Mouse (Mus musculus) lung, embryonic 14.5 days (tissue): Measurements from ENCODE around the gene Ifnb1. TPM values are rescaled to one million over a fixed set of nuclear protein-coding genes. Genes with fewer than 3 reads are reported as not detected.

Experiments
- ATAC-seq: fragments of 200-750 bp; cut with Nextera tagmentation; 2 replicates; pipeline ENCODE4 v1.8.0; 2017; ENCODE audit warnings: mild to moderate bottlenecking, moderate TSS enrichment, moderate library complexity; ENCODE audit not compliant: insufficient read depth
- DNase-seq: peaks from one replicate; pipeline ENCODE4 v3.0.0-alpha.2; 2015
- H3K27ac ChIP-seq: fragments of 300-500 bp; sonication (generic); 2 replicates; pipeline ENCODE4 v1.5.1; 2014; ENCODE audit warnings: low read depth, mild to moderate bottlenecking, moderate library complexity
- H3K27me3 ChIP-seq: fragments of 300-500 bp; sonication (generic); 2 replicates; pipeline ENCODE4 v1.6.1; 2014; ENCODE audit warnings: low read length, control low read depth; ENCODE audit not compliant: insufficient read depth
- H3K36me3 ChIP-seq: fragments of 300-500 bp; sonication (generic); 2 replicates; pipeline ENCODE4 v1.6.1; 2014; ENCODE audit warnings: control low read depth; ENCODE audit not compliant: insufficient read depth
- H3K4me1 ChIP-seq: fragments of 300-500 bp; sonication (generic); 2 replicates; pipeline ENCODE4 v1.6.1; 2014; ENCODE audit warnings: antibody characterized with exemption, control low read depth; ENCODE audit not compliant: insufficient read depth
- H3K4me2 ChIP-seq: fragments of 300-500 bp; sonication (generic); 2 replicates; pipeline ENCODE4 v1.6.1; 2014; ENCODE audit warnings: mild to moderate bottlenecking
- H3K4me3 ChIP-seq: fragments of 300-500 bp; sonication (generic); 2 replicates; pipeline ENCODE4 v1.5.1; 2014; ENCODE audit warnings: low read depth, low read length
- H3K9ac ChIP-seq: fragments of 300-500 bp; sonication (generic); 2 replicates; pipeline ENCODE4 v1.6.1; 2014
- H3K9me3 ChIP-seq: fragments of 300-500 bp; sonication (generic); 2 replicates; pipeline ENCODE4 v1.6.1; 2016; ENCODE audit warnings: low read depth, low read length, control low read depth
- CTCF ChIP-seq: IDR thresholded peaks from 2 replicates; pipeline ENCODE4 v1.5.1; 2016; ENCODE audit warnings: antibody characterized with exemption, low read depth
- WGBS: fragments of 180-500 bp; shearing (Covaris S2); extraction: QIAGEN DNeasy Blood & Tissue Kit; methylation state at CpG from one replicate; pipeline ENCODE4 v1.1.7; 2014; 5-methylcytosine and 5-hydroxymethylcytosine counted together
- polyA plus RNA-seq: library from polyadenylated mRNA; unstranded; fragments of >200 nt; fragmentation: Nextera tagmentation; extraction: Ambion mirVana; gene quantifications from 2 replicates; pipeline ENCODE4 v1.2.1, GENCODE M21; 2014

Gene Ifnb1
- polyA plus RNA-seq, 1 experiment from 2014 or later, result not detected

- no peak overlapping the region for H3K4me3 ChIP-seq
- H3K9ac ChIP-seq, result no peak overlapping the region
- H3K4me2 ChIP-seq, result no peak overlapping the region
- DNase-seq, result no peak
- H3K27ac ChIP-seq, result no peak overlapping the region
- no peak for TF ChIP-seq CTCF
- H3K9me3 ChIP-seq, result no peaks in the 10 kb centered on the region
- no peak for ATAC-seq
- H3K27me3 ChIP-seq, result no peaks in the 10 kb centered on the region
- H3K4me1 ChIP-seq, result peaks cover 5% of the 10 kb centered on the region
- 86% methylated on average over 4 of the region's 4 CpGs for WGBS
- H3K36me3 ChIP-seq, result no peaks in the 10 kb centered on the region
These were observed 8.8 kb downstream of the Ifnb1 start for GRCm38 (mm10) chr4:88513743-88514142.

DNA sequence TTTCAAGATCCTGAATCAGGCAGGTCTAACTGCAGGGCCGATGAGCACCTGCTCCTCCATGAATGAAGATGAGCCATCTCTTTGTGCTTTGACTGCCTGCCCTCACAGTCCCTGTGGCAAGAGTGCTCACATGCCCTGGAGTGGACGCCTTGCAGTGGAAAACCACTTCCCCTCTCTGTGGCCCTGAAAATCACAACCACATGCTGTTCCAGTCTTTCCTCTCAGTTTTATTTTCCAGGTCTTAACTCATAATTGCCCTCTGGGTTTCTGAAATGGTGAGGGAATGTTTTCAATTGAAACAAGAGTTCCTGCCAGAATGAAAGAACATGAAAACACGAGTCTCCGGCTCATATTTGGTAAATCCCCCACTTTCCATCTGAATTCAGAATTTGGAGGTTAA, 18.8 kb downstream of the Ifnb1 start:
- H3K9ac ChIP-seq, result no peak overlapping the region
- TF ChIP-seq CTCF, result no peak
- H3K9me3 ChIP-seq, result no peaks in the 10 kb centered on the region
- no peak for ATAC-seq
- H3K27ac ChIP-seq, result no peak overlapping the region
- no peak overlapping the region for H3K4me3 ChIP-seq
- H3K4me1 ChIP-seq, result no peaks in the 10 kb centered on the region
- no peak overlapping the region for H3K4me2 ChIP-seq
- DNase-seq, result no peak
- WGBS, result 68% methylated on average over 4 of the region's 4 CpGs
- no peaks in the 10 kb centered on the region for H3K36me3 ChIP-seq
- H3K27me3 ChIP-seq, result no peaks in the 10 kb centered on the region

GRCm38 (mm10) chr4:88501247-88501646, 21.3 kb downstream of the Ifnb1 start:
- Histone ChIP-seq H3K4me2 (no peak overlapping the region), H3K4me3 (no peak overlapping the region), H3K36me3 (no peaks in the 10 kb centered on the region), H3K9me3 (no peaks in the 10 kb centered on the region), H3K9ac (no peak overlapping the region), H3K4me1 (no peaks in the 10 kb centered on the region), H3K27ac (no peak overlapping the region), H3K27me3 (no peaks in the 10 kb centered on the region)
- TF ChIP-seq CTCF, result no peak
- ATAC-seq (no peak), DNase-seq (no peak)
- WGBS, result 71% methylated on average over 3 of the region's 3 CpGs

GRCm38 (mm10) chr4:88496321-88497018, 26.1 kb downstream of the Ifnb1 start:
- H3K4me2 ChIP-seq, result no peak overlapping the region
- H3K4me3 ChIP-seq, result no peak overlapping the region
- DNase-seq (peak; percentile 70), ATAC-seq (peak; percentile 24; the same call in 1 of the 2 replicates)
- no peaks in the 10 kb centered on the region for H3K9me3 ChIP-seq
- TF ChIP-seq CTCF, result no peak
- H3K27ac ChIP-seq, result no peak overlapping the region
- no peaks in the 10 kb centered on the region for H3K27me3 ChIP-seq
- H3K9ac ChIP-seq, result no peak overlapping the region
- no peaks in the 10 kb centered on the region for H3K36me3 ChIP-seq
- 62% methylated on average over 6 of the region's 6 CpGs for WGBS
- no peaks in the 10 kb centered on the region for H3K4me1 ChIP-seq

DNA sequence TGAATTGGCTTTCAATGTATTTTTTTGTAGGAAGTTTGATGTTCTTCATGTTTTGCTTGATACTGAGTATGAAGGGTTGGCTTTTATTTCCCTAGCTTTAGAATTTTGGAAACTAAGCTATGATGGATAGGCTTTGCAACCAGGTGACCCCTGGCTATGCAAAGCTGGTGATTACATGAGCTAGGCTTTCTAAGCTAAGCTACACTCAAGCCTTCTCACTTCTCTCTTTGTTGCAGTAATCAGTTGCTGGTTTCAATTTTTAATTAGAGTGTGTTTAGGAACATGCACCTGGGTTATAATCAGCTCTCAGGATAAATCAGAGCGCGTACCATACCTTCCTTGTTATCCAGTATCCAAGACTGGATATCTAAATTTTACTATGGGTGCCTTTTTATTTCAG, 33.0 kb downstream of the Ifnb1 start:
- no peak overlapping the region for H3K9ac ChIP-seq
- no peaks in the 10 kb centered on the region for H3K9me3 ChIP-seq
- no peaks in the 10 kb centered on the region for H3K27me3 ChIP-seq
- ATAC-seq (no peak), DNase-seq (no peak)
- WGBS, result 96% methylated on average over 2 of the region's 2 CpGs
- no peak for TF ChIP-seq CTCF
- no peak overlapping the region for H3K4me2 ChIP-seq
- no peak overlapping the region for H3K27ac ChIP-seq
- no peak overlapping the region for H3K4me3 ChIP-seq
- H3K4me1 ChIP-seq, result no peaks in the 10 kb centered on the region
- H3K36me3 ChIP-seq, result no peaks in the 10 kb centered on the region

DNA sequence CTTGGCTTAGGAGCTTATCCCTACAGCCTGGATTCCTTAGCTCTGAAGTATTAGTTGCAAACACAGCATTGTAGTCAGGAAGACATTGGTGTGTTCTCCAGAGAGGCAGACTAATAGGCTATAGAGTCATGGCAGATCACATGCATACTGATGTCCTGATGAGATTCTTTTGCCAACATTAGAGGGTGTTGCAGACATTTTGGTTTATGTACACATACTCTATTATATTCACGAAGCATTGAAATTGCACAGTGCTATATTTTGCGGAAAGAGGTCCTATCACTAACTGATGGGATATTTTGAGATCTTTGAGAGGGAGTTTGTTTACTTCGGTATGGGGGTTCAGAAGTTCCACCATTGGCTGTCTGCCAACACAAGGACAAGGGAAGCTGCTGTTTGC, 34.5 kb downstream of the Ifnb1 start:
- Histone ChIP-seq H3K27me3 (no peaks in the 10 kb centered on the region), H3K4me1 (no peaks in the 10 kb centered on the region), H3K4me3 (no peak overlapping the region), H3K4me2 (no peak overlapping the region), H3K9ac (no peak overlapping the region), H3K27ac (no peak overlapping the region), H3K36me3 (no peaks in the 10 kb centered on the region), H3K9me3 (no peaks in the 10 kb centered on the region)
- peak; percentile 69 for DNase-seq
- no peak for TF ChIP-seq CTCF
- peak; percentile 70 for ATAC-seq
- 41% methylated on average over 3 of the region's 3 CpGs for WGBS

- DNase-seq (peak; percentile 63), ATAC-seq (peak; percentile 38; the same call in 1 of the 2 replicates)
- Histone ChIP-seq H3K36me3 (no peaks in the 10 kb centered on the region), H3K4me3 (no peak overlapping the region), H3K9me3 (no peaks in the 10 kb centered on the region), H3K27ac (no peak overlapping the region), H3K9ac (no peak overlapping the region), H3K4me2 (no peak overlapping the region), H3K4me1 (peaks cover 9% of the 10 kb centered on the region; the same call in 1 of the 2 replicates), H3K27me3 (no peaks in the 10 kb centered on the region)
- 47% methylated on average over 6 of the region's 6 CpGs for WGBS
- no peak for TF ChIP-seq CTCF
These were observed 42.4 kb downstream of the Ifnb1 start for GRCm38 (mm10) chr4:88480130-88480529.
